Comparison of ENCODE assay signal across 31 mouse cellular contexts in genomic region chr14:39265121-39265520, GRCm38 (mm10).
"Had no signal": no experiment of that assay in that cellular context is flagged by ENCODE, and none has a peak within 500 bp of the region (broad histone marks: within the 10 kb centered on the region; RNA-seq: fewer than 3 reads in every experiment).

No protein-coding gene starts in this region.

- H3K4me3 ChIP-seq: heart, embryonic 10.5 days; heart, embryonic 12.5 days; heart, embryonic 13.5 days; heart, embryonic 15.5 days; hindbrain, embryonic 10.5 days; hindbrain, embryonic 12.5 days; hindbrain, embryonic 13.5 days; hindbrain, embryonic 15.5 days; kidney, embryonic 15.5 days; layer of hippocampus, adult 2 months; left cerebral cortex, adult 2 months had no signal

- H3K4me2 ChIP-seq: heart, embryonic 11.5 days; heart, embryonic 12.5 days; heart, embryonic 13.5 days; heart, embryonic 15.5 days; hindbrain, embryonic 12.5 days; hindbrain, embryonic 13.5 days; hindbrain, embryonic 14.5 days; hindbrain, embryonic 15.5 days; kidney, embryonic 15.5 days had no signal

- DNase-seq: heart, postnatal 10 days; heart, postnatal 14 days; heart, postnatal 36 days; heart, postnatal 4 days; kidney, adult 11 months; kidney, adult 2 months; kidney, adult 8-10 months; kidney, adult 9 months; kidney, postnatal 10 days; kidney, postnatal 14 days; kidney, postnatal 25 days; kidney, postnatal 36 days; kidney, postnatal 4 days; layer of hippocampus, postnatal 36 days had no signal

- H3K9me3 ChIP-seq: heart, embryonic 10.5 days; heart, embryonic 12.5 days; heart, embryonic 13.5 days; heart, embryonic 15.5 days; hindbrain, embryonic 10.5 days; hindbrain, embryonic 12.5 days; hindbrain, embryonic 13.5 days; hindbrain, embryonic 15.5 days; kidney, embryonic 15.5 days had no signal

- H3K36me3 ChIP-seq: heart, embryonic 10.5 days; heart, embryonic 12.5 days; heart, embryonic 13.5 days; heart, embryonic 15.5 days; hindbrain, embryonic 10.5 days; hindbrain, embryonic 12.5 days; hindbrain, embryonic 13.5 days; hindbrain, embryonic 15.5 days; kidney, embryonic 15.5 days had no signal

- ATAC-seq: hindbrain, embryonic 16.5 days; hindbrain, postnatal 0 days; inflammation-experienced regulatory T-cells, adult 6 months had no signal

- H3K27ac ChIP-seq: heart, embryonic 10.5 days; heart, embryonic 13.5 days; heart, embryonic 15.5 days; hindbrain, embryonic 10.5 days; hindbrain, embryonic 12.5 days; hindbrain, embryonic 13.5 days; hindbrain, embryonic 14.5 days; hindbrain, embryonic 15.5 days; hindbrain, postnatal 0 days; kidney, embryonic 15.5 days; kidney, postnatal 0 days; layer of hippocampus, adult 2 months; left cerebral cortex, adult 2 months had no signal

- H3K27me3 ChIP-seq: heart, embryonic 12.5 days; heart, embryonic 13.5 days; heart, embryonic 15.5 days; hindbrain, embryonic 12.5 days; hindbrain, embryonic 13.5 days; hindbrain, embryonic 15.5 days; kidney, embryonic 15.5 days had no signal

- H3K9ac ChIP-seq: heart, embryonic 12.5 days; heart, embryonic 13.5 days; heart, embryonic 15.5 days; hindbrain, embryonic 12.5 days; hindbrain, embryonic 13.5 days; hindbrain, embryonic 14.5 days; hindbrain, embryonic 15.5 days; kidney, embryonic 15.5 days had no signal

- H3K4me1 ChIP-seq: heart, embryonic 10.5 days; heart, embryonic 12.5 days; heart, embryonic 13.5 days; heart, embryonic 15.5 days; hindbrain, embryonic 10.5 days; hindbrain, embryonic 12.5 days; hindbrain, embryonic 13.5 days; hindbrain, embryonic 15.5 days; kidney, embryonic 15.5 days had no signal
